Mouse (Mus musculus) thymus, adult 2 months (tissue): ENCODE measurements at regions not wholly inside any gene's neighbourhood (a gene's known extent, or its start where the extent isn't known, plus 50 kb on each side); places are given as distances from the start of the nearest gene placed in this dataset.

Experiments
- DNase-seq: peaks from one replicate; pipeline ENCODE4 v3.0.0; 2021
- H3K27ac ChIP-seq: fragments of 200-500 bp; 2 replicates; pipeline ENCODE4 v1.5.1; 2012; ENCODE audit warnings: low read length, control low read depth; ENCODE audit not compliant: control insufficient read depth, insufficient read depth
- H3K27me3 ChIP-seq: fragments of 200-500 bp; 2 replicates; pipeline ENCODE4 v1.6.1; 2012; ENCODE audit warnings: mild to moderate bottlenecking, low read length, moderate library complexity, mixed read lengths; ENCODE audit not compliant: control insufficient read depth, insufficient read depth
- H3K36me3 ChIP-seq: fragments of 200-500 bp; 2 replicates; pipeline ENCODE4 v1.6.1; 2012; ENCODE audit warnings: mild to moderate bottlenecking, low read length, moderate library complexity; ENCODE audit not compliant: control insufficient read depth, insufficient read depth
- H3K4me1 ChIP-seq: fragments of 200-500 bp; replicated peaks from 2 replicates; pipeline ENCODE4 v1.6.1; 2012; ENCODE audit warnings: low read length; ENCODE audit not compliant: control insufficient read depth, insufficient read depth
- H3K4me3 ChIP-seq: fragments of 200-500 bp; 2 replicates; pipeline ENCODE4 v1.5.1; 2012; ENCODE audit warnings: mild to moderate bottlenecking, low read length, control low read depth, moderate library complexity; ENCODE audit not compliant: control insufficient read depth, insufficient read depth
- CTCF ChIP-seq: fragments of 200-500 bp; IDR thresholded peaks from 2 replicates; pipeline ENCODE4 v1.5.1; 2012; ENCODE audit warnings: mild to moderate bottlenecking, control low read depth, low read length, moderate library complexity, borderline replicate concordance; ENCODE audit not compliant: control insufficient read depth, poor library complexity, insufficient read depth; ENCODE audit errors: extremely low read depth
- POLR2A ChIP-seq: fragments of 200-500 bp; IDR thresholded peaks from 2 replicates; pipeline ENCODE4 v1.6.1; 2012; ENCODE audit warnings: mild to moderate bottlenecking, low read length, control low read depth, moderate library complexity; ENCODE audit not compliant: control insufficient read depth, poor library complexity, insufficient read depth; ENCODE audit errors: extremely low read depth
- WGBS: fragments of 180-500 bp; shearing (Covaris S2); methylation state at CpG from one replicate; pipeline ENCODE4 v1.1.7; 2018; 5-methylcytosine and 5-hydroxymethylcytosine counted together

GRCm38 (mm10) chr7:73158833-73159232 lies 216.5 kb upstream of the Rgma start:
- WGBS = 95% methylated on average over 5 of the region's 5 CpGs
- Histone ChIP-seq H3K36me3 (no peaks in the 10 kb centered on the region), H3K4me3 (no peak overlapping the region), H3K27me3 (no peaks in the 10 kb centered on the region), H3K4me1 (no peaks in the 10 kb centered on the region), H3K27ac (no peak overlapping the region)
- no peak for DNase-seq
- TF ChIP-seq CTCF (no peak), POLR2A (no peak)

DNA sequence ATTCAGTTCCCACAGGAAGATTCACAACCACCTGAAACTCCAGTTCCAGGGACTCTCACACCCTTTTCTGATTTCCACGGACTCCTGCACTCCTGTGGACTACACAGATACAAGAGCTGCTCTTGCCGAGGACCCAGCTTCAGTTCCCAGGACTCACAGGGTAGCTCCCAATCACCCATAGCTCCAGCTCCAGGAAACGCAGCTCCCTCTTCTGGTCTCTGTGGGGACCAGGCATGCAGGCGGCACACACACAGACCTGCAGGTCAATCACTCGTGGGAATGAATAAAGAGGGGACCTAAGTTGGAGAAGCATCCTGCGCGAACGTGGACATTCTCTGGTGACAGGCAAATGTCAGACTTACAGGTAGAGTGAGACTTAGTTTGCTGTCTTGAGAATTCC lies 214.3 kb upstream of the Rgma start:
- Histone ChIP-seq H3K27ac (no peak overlapping the region), H3K27me3 (no peaks in the 10 kb centered on the region), H3K4me3 (no peak overlapping the region), H3K36me3 (no peaks in the 10 kb centered on the region), H3K4me1 (no peaks in the 10 kb centered on the region)
- DNase-seq = no peak
- 83% methylated on average over 8 of the region's 8 CpGs for WGBS
- no peak for TF ChIP-seq POLR2A
- TF ChIP-seq CTCF = no peak

DNA sequence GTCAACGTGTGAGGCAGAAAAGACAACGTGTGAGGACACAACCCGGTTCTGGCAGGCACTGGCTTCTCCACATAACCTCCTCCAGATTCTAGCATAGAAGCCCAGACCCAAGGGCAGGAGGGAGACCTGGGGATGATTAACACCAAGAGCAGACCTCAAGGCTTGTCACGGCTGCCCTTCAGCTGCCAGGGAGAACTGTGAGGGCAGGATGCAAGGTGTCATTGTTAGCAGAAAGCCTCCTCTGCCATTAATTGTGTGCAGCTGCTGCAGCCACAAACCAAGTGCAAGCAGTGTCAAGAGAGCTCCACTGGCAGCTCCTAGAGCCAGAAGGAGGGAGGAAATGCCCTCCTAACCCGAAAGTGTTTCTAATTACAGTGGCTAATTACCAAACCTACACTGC lies 211.6 kb upstream of the Rgma start:
- 67% methylated on average over 5 of the region's 5 CpGs for WGBS
- Histone ChIP-seq H3K36me3 (no peaks in the 10 kb centered on the region), H3K4me3 (no peak overlapping the region), H3K27ac (no peak overlapping the region), H3K27me3 (no peaks in the 10 kb centered on the region), H3K4me1 (no peaks in the 10 kb centered on the region)
- DNase-seq = no peak
- TF ChIP-seq CTCF = no peak
- TF ChIP-seq POLR2A = no peak

DNA sequence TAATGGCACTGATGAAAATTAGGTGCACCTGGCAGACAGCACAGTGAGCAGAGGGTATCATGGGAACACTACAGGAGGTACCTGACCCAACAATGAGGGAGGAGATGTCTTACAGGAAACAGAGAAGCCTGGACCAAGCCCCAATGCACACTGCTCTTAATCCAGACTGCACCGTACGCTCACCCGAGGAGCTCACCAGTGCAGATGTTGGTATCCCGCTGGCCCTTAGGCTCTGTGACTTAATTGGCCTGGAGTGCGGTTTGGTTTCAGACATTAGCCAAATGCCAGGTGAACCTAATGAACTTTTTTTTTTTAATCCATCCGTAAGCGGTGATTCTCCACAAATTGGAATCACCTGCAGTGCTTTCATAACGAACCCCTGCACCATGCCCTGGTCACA lies 209.8 kb upstream of the Rgma start:
- Histone ChIP-seq H3K36me3 (no peaks in the 10 kb centered on the region), H3K4me3 (no peak overlapping the region), H3K4me1 (no peaks in the 10 kb centered on the region), H3K27me3 (no peaks in the 10 kb centered on the region), H3K27ac (no peak overlapping the region)
- no peak for TF ChIP-seq POLR2A
- no peak for TF ChIP-seq CTCF
- WGBS = 97% methylated on average over 8 of the region's 8 CpGs
- no peak for DNase-seq

GRCm38 (mm10) chr7:73169416-73169815 lies 205.9 kb upstream of the Rgma start:
- H3K36me3 ChIP-seq = no peaks in the 10 kb centered on the region
- 80% methylated on average over 8 of the region's 8 CpGs for WGBS

GRCm38 (mm10) chr7:73172615-73173014 lies 202.7 kb upstream of the Rgma start:
- no peaks in the 10 kb centered on the region for H3K36me3 ChIP-seq
- H3K4me3 ChIP-seq = no peak overlapping the region
- WGBS = 93% methylated on average over 4 of the region's 4 CpGs
- H3K4me1 ChIP-seq = no peaks in the 10 kb centered on the region
- no peak for DNase-seq
- H3K27ac ChIP-seq = no peak overlapping the region
- TF ChIP-seq CTCF (no peak), POLR2A (no peak)
- H3K27me3 ChIP-seq = no peaks in the 10 kb centered on the region

More at GRCm38 (mm10) chr7:73169416-73169815, 205.9 kb upstream of the Rgma start:
- no peaks in the 10 kb centered on the region for H3K27me3 ChIP-seq
- H3K4me1 ChIP-seq = no peaks in the 10 kb centered on the region
- no peak for DNase-seq
- no peak overlapping the region for H3K4me3 ChIP-seq
- TF ChIP-seq CTCF (no peak), POLR2A (no peak)
- H3K27ac ChIP-seq = no peak overlapping the region

GRCm38 (mm10) chr7:73183761-73184160 lies 191.5 kb upstream of the Rgma start:
- Histone ChIP-seq H3K4me1 (no peaks in the 10 kb centered on the region), H3K4me3 (no peak overlapping the region), H3K27ac (no peak overlapping the region), H3K27me3 (no peaks in the 10 kb centered on the region), H3K36me3 (no peaks in the 10 kb centered on the region)
- TF ChIP-seq POLR2A = no peak
- TF ChIP-seq CTCF = no peak
- 94% methylated on average over 8 of the region's 8 CpGs for WGBS
- DNase-seq = no peak
